Mouse (Mus musculus) forebrain, postnatal 0 days (tissue): ENCODE measurements at regions not wholly inside any gene's neighbourhood (a gene's known extent, or its start where the extent isn't known, plus 50 kb on each side); places are given as distances from the start of the nearest gene placed in this dataset.

Source experiments
- ATAC-seq: fragments of 200-750 bp; cut with Nextera tagmentation; 2 replicates; pipeline ENCODE4 v1.8.0; 2017; ENCODE audit warnings: mild to moderate bottlenecking, moderate library complexity
- DNase-seq: peaks from one replicate; pipeline ENCODE4 v3.0.0-alpha.2; 2015
- H3K27ac ChIP-seq: fragments of 300-500 bp; sonication (generic); 2 replicates; pipeline ENCODE4 v1.5.1; 2014; ENCODE audit warnings: low read depth, mild to moderate bottlenecking, antibody characterized with exemption, low read length, moderate library complexity, mixed read lengths
- H3K27me3 ChIP-seq: fragments of 300-500 bp; sonication (generic); 2 replicates; pipeline ENCODE4 v1.6.1; 2014; ENCODE audit warnings: mild to moderate bottlenecking, low read length, mixed read lengths; ENCODE audit not compliant: insufficient read depth
- H3K36me3 ChIP-seq: fragments of 300-500 bp; sonication (generic); 2 replicates; pipeline ENCODE4 v1.6.1; 2014; ENCODE audit warnings: mild to moderate bottlenecking, moderate library complexity; ENCODE audit not compliant: insufficient read depth
- H3K4me1 ChIP-seq: fragments of 300-500 bp; sonication (generic); 2 replicates; pipeline ENCODE4 v1.6.1; 2014; ENCODE audit warnings: antibody characterized with exemption; ENCODE audit not compliant: insufficient read depth
- H3K4me2 ChIP-seq: fragments of 300-500 bp; sonication (generic); 2 replicates; pipeline ENCODE4 v1.6.1; 2014; ENCODE audit warnings: low read depth, mild to moderate bottlenecking, moderate library complexity
- H3K4me3 ChIP-seq: fragments of 300-500 bp; sonication (generic); 2 replicates; pipeline ENCODE4 v1.5.1; 2014; ENCODE audit warnings: low read depth, low read length, mixed read lengths
- H3K9ac ChIP-seq: fragments of 300-500 bp; sonication (generic); 2 replicates; pipeline ENCODE4 v1.6.1; 2014; ENCODE audit warnings: mild to moderate bottlenecking
- H3K9me3 ChIP-seq: fragments of 300-500 bp; sonication (generic); 2 replicates; pipeline ENCODE4 v1.6.1; 2016; ENCODE audit warnings: low read length
- CTCF ChIP-seq: sonication (generic); IDR thresholded peaks from 2 replicates; pipeline ENCODE4 v1.5.1; 2016; ENCODE audit warnings: antibody characterized with exemption, control low read depth, low read depth
- WGBS: fragments of 180-500 bp; shearing (Covaris S2); extraction: QIAGEN DNeasy Blood & Tissue Kit; methylation state at CpG from one replicate; pipeline ENCODE4 v1.1.7; 2014; 5-methylcytosine and 5-hydroxymethylcytosine counted together

DNA sequence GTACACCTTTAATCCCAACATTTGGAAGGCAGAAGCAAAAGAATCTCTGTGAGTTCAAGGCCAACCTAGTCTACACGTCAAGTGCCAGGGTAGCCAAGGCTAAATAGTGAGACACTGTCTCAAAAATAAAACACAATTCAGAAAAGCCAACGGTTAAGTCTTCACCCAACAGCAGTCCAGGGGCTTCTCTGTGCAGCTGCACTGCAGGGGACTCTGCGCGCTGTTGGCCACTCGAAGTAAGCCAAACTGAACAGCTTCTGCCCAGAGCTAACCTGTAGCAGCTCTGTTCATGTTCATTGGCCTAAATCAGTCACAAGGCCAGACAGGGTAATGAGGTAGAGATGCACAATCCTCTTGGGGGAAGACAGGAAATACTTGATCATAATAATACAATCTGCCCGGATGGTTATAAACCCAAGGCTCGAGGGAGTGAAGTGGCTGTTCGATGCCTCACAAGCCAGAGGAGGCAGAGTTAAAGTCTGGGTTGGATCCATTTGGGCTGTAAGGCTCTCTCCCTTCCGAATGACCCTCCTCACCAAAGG, 165.4 kb downstream of the Rab11fip4 start:
- ATAC-seq (no peak), DNase-seq (no peak)
- H3K9ac ChIP-seq: no peak overlapping the region
- H3K27me3 ChIP-seq: no peaks in the 10 kb centered on the region
- no peak overlapping the region for H3K4me3 ChIP-seq
- H3K36me3 ChIP-seq: no peaks in the 10 kb centered on the region
- no peak overlapping the region for H3K27ac ChIP-seq
- no peaks in the 10 kb centered on the region for H3K9me3 ChIP-seq
- no peak for TF ChIP-seq CTCF
- H3K4me1 ChIP-seq: no peaks in the 10 kb centered on the region
- WGBS: 88% methylated on average over 9 of the region's 9 CpGs
- no peak overlapping the region for H3K4me2 ChIP-seq

DNA sequence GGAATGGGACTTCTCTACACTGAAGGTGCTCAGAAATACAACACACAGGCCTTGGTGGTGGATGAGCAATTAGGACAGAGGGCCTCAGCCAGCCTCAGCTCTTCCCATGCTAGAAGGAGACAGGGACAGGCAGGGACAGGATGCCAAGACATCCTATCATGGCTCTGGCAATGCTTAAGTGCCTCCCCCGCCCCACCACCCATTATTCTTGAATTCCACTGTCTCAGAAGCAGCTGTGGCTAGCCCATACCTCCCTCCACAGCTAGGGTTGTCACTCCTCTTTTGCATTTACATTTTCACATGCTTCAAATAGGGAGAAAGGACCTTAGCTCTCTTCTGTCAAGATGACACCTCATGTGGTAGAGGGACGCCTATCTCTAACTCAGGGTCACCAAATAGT, 162.5 kb downstream of the Rab11fip4 start:
- Histone ChIP-seq H3K27ac (no peak overlapping the region), H3K36me3 (no peaks in the 10 kb centered on the region), H3K9ac (no peak overlapping the region), H3K9me3 (no peaks in the 10 kb centered on the region), H3K4me1 (no peaks in the 10 kb centered on the region), H3K4me2 (no peak overlapping the region), H3K27me3 (no peaks in the 10 kb centered on the region), H3K4me3 (no peak overlapping the region)
- WGBS: 89% methylated on average over 2 of the region's 2 CpGs
- no peak for TF ChIP-seq CTCF
- ATAC-seq: no peak
- no peak for DNase-seq

DNA sequence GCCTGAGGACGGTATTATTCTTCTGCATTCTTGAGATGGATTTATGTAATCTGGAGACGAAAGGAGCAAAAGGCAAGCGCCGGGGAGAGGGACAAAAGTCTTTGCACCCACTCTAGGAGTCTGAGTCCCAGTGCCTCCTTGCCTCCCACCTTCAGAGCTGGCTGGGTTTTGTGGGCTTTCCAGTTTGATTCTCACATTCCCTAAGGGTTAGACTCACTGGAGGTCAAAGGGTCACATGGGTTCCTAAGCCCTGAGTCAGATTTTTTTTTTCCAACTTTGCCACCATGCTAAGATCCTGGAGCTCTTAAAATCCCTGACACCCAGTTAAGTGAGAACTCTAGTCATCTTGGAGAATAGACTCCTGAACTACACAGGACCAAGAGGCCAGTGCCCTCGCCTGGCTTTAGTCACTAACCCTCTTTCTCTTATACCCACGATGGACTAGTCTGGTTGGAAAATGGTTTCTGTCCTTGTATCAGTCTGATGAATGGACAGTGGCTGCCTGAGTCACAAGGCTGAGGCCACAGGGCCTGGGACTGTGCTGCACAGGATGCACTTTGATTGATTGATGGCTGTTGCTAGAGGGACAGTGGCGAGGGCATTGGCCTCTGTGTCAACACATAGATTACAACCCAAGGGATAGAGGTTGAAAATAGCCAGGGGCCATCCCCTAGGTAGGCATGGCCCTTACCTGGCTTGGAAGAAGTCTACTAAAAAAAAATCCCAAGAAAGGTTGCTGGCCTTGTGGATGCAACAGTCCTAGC, 161.9 kb downstream of the Rab11fip4 start:
- H3K27me3 ChIP-seq: no peaks in the 10 kb centered on the region
- H3K27ac ChIP-seq: no peak overlapping the region
- no peak overlapping the region for H3K4me3 ChIP-seq
- no peaks in the 10 kb centered on the region for H3K36me3 ChIP-seq
- no peaks in the 10 kb centered on the region for H3K4me1 ChIP-seq
- DNase-seq: no peak
- WGBS: 63% methylated on average over 7 of the region's 7 CpGs
- TF ChIP-seq CTCF: no peak
- H3K9me3 ChIP-seq: no peaks in the 10 kb centered on the region
- ATAC-seq: no peak
- no peak overlapping the region for H3K9ac ChIP-seq
- no peak overlapping the region for H3K4me2 ChIP-seq

DNA sequence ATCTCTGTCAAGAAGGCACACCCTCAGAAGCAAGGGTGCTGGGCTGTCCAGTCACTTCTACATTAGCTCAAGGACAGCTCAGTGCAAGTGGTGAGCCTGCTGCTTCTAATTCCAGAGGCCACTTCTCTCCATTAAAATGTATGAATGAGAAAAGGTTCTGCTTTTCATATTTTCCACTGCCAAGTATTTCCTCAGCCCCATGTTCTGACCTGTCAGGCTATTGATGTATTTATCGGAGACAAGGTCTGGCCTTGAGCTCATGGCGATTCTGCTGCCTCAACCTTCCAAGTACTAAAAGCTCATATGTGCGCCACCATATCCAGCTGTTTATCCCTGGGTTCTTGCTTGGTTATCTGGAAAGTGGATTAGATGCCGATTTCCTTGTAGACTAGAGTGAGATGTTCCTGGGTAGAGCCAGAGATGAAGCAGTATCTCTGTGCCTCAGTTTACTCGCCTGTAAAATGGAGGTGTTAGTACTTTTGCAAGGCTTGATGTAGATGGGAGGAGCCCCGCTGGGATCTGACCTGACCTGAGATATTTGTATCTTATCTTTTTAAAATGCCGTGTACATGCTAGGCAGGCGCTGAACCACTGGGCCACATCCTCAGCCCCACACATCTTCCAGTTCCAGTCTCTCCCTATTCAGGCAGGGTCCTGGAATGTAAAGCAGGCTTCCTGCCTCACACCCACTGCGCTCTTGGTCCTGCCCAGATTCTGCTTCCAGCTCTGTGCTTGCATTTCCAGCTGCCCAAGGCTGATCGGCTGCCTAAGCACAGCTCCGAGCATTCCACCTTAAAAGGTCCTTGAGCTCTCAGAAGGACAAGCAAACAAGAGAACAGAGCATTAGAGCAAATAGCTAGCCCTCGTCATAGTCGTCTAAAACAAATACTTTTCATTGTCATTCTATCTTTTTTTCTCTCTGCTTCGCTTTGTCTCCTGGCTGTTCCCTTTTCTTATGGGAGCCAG, 161.0 kb downstream of the Rab11fip4 start:
- Histone ChIP-seq H3K9ac (no peak overlapping the region), H3K36me3 (no peaks in the 10 kb centered on the region), H3K27ac (no peak overlapping the region), H3K4me1 (no peaks in the 10 kb centered on the region), H3K9me3 (no peaks in the 10 kb centered on the region), H3K27me3 (no peaks in the 10 kb centered on the region), H3K4me3 (no peak overlapping the region), H3K4me2 (no peak overlapping the region)
- 66% methylated on average over 14 of the region's 14 CpGs for WGBS
- DNase-seq (no peak), ATAC-seq (no peak)
- no peak for TF ChIP-seq CTCF

DNA sequence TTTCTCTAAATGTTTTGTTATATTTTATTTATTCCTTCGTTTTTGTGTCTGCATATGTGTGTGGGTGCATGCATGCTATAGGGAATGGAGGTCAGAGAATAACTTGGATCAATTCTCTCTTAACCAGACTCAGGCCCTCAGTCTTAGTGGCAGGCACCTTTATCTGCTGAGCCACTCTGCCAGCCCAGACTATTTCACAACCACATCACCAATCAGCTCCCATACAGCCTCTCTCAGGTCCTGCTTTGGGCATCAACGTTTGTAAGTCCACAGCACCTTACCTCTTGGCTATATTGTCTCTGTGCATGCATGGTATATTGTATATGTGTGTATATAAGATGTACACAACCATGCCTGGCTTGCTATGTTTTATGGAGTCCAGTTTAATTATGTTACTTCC, 159.9 kb downstream of the Rab11fip4 start:
- H3K9ac ChIP-seq: no peak overlapping the region
- H3K27ac ChIP-seq: no peak overlapping the region
- WGBS: 83% methylated on average over 2 of the region's 2 CpGs
- no peak for TF ChIP-seq CTCF
- H3K36me3 ChIP-seq: no peaks in the 10 kb centered on the region
- H3K4me1 ChIP-seq: no peaks in the 10 kb centered on the region
- no peaks in the 10 kb centered on the region for H3K27me3 ChIP-seq
- no peak overlapping the region for H3K4me3 ChIP-seq
- ATAC-seq (no peak), DNase-seq (no peak)
- H3K9me3 ChIP-seq: no peaks in the 10 kb centered on the region
- no peak overlapping the region for H3K4me2 ChIP-seq

DNA sequence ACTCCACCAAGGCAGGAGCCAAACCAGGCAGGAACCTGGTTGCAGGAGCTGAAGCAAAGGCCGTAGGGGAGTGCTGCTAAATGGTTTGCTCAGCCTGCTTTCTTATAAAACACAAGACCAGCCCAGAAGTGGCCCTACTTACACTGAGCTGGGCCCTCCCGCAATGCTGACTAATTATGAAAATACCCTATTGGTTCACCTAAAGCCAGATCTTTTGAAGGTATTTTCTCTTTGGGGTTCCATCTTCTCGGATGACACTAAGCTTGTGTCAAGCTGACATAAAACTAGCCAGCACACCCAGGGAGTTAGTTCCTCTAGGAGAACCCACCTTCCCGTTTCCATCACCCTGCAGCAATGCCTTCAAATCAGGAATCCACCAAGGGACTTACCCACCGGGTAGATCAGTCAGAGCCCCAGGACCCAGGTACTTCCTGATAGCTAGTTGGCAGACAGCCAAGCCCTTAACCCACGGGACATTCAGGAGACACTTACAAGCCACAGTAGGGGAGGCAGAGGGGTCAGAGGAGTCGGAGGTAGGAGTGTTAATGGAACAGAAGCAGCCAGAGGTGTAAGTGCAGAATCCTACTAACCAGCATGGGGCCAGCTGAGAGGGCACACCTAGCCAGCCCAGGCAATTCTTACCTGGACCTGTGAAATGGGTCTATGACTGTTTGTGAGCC, 158.9 kb downstream of the Rab11fip4 start:
- TF ChIP-seq CTCF: no peak
- ATAC-seq: no peak
- no peaks in the 10 kb centered on the region for H3K4me1 ChIP-seq
- H3K27ac ChIP-seq: no peak overlapping the region
- DNase-seq: no peak
- 69% methylated on average over 7 of the region's 7 CpGs for WGBS
- no peaks in the 10 kb centered on the region for H3K27me3 ChIP-seq
- no peak overlapping the region for H3K9ac ChIP-seq
- no peak overlapping the region for H3K4me2 ChIP-seq
- H3K4me3 ChIP-seq: no peak overlapping the region
- no peaks in the 10 kb centered on the region for H3K36me3 ChIP-seq
- no peaks in the 10 kb centered on the region for H3K9me3 ChIP-seq
